Mouse (Mus musculus) spleen, adult 2 months (tissue): Measurements from ENCODE around the gene Rassf1.

Experiments
- CTCF ChIP-seq: fragments of 200-500 bp; IDR thresholded peaks from 2 replicates; pipeline ENCODE4 v1.5.1; 2011; ENCODE audit warnings: mild to moderate bottlenecking, inconsistent platforms; ENCODE audit not compliant: insufficient read depth, insufficient read length, insufficient replicate concordance; ENCODE audit errors: extremely low read depth
- POLR2A ChIP-seq: fragments of 200-500 bp; IDR thresholded peaks from 2 replicates; pipeline ENCODE4 v1.6.1; 2011; ENCODE audit warnings: low read depth, low read length, inconsistent platforms

DNA sequence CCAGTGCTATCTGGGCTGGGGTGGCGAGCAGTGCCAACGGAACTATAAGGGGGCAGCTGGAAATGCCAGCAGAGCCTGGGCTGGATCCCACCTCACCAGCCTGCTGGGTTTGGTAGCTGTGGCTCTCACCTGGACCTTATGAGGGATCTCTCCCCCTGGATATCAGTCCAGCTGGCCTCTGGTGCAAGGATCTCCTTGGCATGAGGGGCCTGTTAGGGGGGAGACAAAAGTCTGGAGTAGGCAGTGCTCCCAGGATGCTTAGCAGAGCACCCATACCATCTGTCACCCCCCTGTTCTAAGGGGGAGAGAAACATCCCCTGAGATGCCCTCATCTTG is 20.9 kb downstream of the Rassf1 start:
- TF ChIP-seq CTCF (no peak), POLR2A (no peak)
